Mouse (Mus musculus): ENCODE data around the gene Rbbp4. TPM values are rescaled to one million over a fixed set of nuclear protein-coding genes. Genes with fewer than 3 reads are reported as not detected.

The Rbbp4 gene
- total RNA-seq, 2 experiments from 2014 or later, result 124 to 134 TPM

- no peak for DNase-seq (ENCODE audit: low spot score in 2 of 2)
These were observed 39.1 kb downstream of the Rbbp4 start for GRCm38 (mm10) chr4:129296066-129296465.

- no peak for DNase-seq (ENCODE audit: low spot score in 2 of 2)
These were observed 40.0 kb downstream of the Rbbp4 start for GRCm38 (mm10) chr4:129295188-129295587.

- DNase-seq (ENCODE audit: low spot score in 2 of 2), result no peak
These were observed 41.5 kb downstream of the Rbbp4 start for GRCm38 (mm10) chr4:129293702-129294101.

GRCm38 (mm10) chr4:129292831-129293230 is 42.3 kb downstream of the Rbbp4 start:
- DNase-seq (ENCODE audit: low spot score in 2 of 2), result no peak

DNA sequence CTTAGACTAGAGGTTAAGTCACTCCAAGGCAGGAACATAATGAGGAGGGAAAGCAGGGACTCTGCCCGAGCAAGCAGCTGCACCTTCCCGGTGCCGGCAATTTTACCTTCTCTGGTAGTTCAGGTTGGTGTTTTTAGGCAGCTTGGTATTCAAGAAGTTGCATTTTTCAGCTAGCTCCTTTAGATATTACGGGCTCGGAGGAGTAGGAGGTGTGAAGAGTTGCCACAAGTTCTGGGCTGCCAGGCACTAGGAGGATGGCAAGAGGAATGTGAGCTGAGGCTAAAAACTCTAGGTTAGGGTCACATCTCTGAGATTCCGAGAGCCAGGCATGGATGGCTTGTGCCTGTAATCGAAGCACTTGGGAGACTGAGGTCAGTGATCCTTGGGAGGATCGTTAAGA is 45.5 kb downstream of the Rbbp4 start:
- DNase-seq (ENCODE audit: low spot score in 2 of 2), result no peak

GRCm38 (mm10) chr4:129288067-129288466 is 47.1 kb downstream of the Rbbp4 start:
- DNase-seq (ENCODE audit: low spot score in 2 of 2), result no peak

DNA sequence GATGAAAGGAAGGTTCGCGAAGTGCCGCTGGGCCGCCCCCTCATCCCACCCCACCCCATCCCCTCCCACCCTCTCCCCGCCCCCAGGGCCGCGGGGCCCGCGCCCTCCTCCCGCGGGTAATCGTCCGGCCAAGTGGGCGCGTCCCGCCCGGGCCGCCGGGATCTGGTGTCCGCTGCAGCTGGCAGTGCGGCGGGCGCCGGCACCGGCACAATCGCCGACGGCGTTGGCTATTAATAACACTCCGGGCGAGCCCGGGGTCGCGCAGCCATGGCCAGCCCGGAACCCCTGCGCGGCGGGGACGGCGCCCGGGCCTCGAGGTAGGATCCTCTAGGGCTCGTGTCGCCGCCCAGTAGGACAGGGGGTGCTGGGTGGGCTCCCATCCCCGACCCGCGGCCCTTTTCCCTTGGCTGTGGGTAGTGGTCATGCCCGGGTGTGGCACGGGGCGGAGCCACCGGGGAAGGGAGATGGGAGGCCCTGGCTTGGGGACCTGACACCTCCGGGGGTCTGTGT is 47.6 kb downstream of the Rbbp4 start, which contains the start of gene Sync:
Gene Sync, plus strand, starts transcription at position 146 of the 510 bp plus-strand sequence.
- DNase-seq (ENCODE audit: low spot score in 2 of 2), result no peak

DNA sequence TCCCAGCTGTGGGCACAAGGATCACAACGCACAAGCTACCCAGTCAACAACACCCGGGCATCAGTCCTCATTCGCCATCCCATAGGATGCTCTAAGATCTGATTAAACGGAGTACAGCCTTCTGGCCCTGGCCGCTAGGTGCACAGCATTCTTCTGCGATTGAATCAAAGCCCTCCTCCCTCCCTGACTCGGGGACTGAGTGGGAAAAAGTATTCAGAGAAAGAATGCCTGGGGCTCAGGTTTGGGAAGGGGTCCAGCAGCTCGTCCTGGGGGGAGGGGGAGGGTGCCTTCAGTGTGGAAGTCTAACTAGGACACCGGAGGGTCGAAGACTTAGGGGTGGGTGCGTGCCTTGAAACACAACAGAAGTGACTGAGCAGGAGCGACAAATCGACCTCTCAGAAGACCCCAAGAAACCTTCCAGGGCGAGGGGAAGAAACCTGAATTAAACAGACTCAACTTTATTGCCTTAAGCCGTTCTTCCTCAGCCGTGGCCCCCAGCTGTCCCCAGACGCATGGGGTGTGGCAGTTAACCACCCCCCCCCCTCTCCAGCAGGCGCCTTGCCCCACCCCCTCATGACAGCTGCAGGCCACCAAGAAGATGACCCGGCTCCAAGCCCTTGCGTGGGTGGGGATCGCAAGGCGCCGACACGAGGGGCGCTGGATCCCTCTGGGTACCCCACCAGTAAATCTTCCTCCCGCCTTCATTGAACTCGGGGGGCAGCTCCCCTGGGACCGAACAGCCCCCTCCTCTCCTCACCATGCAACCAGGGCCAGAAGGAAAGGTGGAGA is 48.3 kb downstream of the Rbbp4 start:
- DNase-seq (ENCODE audit: low spot score in 2 of 2), result no peak

DNA sequence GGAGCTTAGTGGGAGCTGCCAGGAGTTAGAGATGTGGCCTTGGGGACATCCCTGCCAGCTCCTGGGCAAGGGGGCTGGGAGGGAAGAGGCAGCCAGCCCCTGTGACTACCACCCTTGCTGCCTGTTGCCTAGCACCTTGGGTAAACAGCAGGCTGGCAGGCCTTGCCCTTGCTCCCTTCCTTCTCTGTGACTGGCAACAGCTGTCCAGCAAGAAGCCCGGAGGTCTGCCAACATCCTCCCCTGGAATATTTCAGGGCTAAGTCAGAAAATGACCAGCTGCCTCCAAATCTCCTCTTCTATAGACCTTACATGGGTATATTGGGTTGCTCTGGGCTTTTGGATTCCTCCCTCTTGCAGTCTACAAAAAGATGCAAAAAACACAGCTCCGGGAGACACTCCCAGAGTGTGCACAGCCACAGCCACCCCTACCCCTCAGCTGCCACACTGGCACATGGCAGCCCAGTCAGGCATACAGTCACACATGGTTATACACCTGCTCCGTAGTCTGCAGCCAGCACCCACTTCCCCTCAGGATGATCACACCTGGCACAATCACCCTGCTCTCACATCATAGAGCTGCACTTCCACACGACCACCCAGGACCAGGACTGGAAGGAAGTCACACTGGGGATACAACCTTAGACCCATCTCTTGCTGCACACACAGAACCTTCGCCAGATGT is 49.0 kb downstream of the Rbbp4 start:
- DNase-seq (ENCODE audit: low spot score in 2 of 2), result no peak

DNA sequence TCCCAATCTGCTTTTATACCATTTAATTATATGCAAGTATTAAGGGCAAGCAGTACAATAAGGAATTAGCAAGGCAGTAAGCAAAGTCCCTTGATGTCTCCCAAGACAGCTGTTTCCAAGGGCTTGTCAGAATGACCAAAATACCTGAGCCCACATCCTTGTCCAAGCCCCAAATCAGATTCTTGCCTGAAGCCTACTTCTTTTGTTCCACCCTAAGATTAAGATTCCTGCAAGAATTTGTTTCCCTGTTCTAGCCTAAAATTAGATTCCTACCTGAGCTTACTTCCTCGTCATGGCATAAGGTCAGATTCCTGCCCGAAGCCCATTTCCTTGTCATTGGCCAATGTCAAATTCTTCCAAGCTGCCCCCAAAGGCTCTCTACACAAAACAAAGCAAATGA is 50.5 kb downstream of the Rbbp4 start:
- DNase-seq (ENCODE audit: low spot score in 2 of 2), result no peak

DNA sequence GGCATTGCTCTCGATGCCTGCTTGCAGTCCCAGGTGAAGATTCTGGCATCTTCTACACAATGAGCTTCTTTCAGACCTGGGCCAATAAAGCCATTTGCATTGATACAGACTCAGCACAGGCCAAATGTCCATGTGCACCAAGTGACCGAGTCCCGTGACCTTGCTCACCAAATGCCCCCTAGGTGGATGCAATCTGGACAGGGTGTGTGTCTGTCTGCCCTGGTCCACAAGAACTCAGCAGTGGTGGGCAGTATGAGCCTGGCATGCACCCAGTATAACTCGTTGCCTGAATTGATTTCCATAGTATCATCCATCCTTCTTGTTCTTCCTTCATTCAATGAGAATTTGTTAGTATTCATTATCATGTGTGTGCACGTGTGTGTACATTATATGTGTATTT is 51.9 kb downstream of the Rbbp4 start:
- DNase-seq (ENCODE audit: low spot score in 2 of 2), result no peak

DNA sequence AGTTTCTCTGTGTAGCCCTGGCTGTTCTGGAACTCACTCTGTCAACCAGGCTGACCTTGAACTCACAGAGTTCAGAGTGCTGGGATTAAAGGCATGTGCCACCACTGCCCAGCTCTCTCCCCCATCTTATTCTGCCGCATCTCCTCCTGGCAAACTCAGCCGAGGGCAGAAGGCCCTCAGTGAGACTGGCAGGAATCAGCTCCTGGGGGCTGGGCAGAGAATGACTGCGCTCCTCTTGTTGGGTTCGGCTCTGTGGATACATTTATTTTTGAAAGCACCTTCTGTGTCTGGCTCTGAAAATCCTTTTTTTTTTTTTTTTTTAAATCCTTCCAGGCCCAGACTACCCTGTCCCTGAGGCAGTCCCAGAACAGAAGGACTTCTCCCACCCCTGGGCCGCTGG is 52.4 kb downstream of the Rbbp4 start:
- DNase-seq (ENCODE audit: low spot score in 2 of 2), result no peak

DNA sequence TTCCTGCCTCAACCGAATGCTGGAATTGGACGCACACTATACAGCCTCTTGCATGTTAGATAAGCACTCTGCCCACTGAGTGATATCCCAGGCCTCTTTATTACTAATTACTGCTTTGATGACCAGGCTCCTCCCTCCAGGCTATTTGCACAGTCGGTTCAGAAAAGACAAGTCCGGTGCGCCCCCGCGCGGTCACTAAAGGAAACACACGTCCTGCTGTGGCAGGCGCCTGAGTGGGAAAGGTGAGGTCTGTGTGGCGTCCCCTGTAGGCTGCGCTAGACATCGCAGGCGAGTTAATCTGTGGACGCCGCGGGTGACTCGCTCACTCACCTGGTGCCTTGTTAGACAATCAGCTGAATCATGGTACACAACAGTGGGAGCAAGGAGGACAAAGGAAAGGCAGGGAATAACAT is 58.7 kb downstream of the Rbbp4 start:
- DNase-seq (ENCODE audit: low spot score in 2 of 2), result peak; percentile 89 to 97

DNA sequence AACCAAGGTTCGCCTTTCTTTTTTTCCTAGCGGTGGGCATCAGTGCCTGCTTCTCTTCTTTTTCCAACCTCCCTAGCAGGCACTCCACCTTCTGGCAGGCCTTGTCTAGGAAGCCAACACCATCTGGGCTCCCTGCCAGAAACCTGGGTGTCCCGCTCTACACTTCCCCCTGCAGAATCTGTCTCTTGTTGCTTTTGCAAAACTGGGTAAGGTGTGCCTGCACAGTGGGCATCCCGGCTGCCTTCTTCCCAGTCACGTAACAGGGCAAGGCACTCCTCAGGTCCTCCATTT is 62.5 kb downstream of the Rbbp4 start:
- DNase-seq (ENCODE audit: low spot score in 2 of 2), result peak in 1 of 2 experiments; percentile 40

- no peak for DNase-seq (ENCODE audit: low spot score in 2 of 2)
These were observed 63.0 kb downstream of the Rbbp4 start for GRCm38 (mm10) chr4:129271991-129272755.

DNA sequence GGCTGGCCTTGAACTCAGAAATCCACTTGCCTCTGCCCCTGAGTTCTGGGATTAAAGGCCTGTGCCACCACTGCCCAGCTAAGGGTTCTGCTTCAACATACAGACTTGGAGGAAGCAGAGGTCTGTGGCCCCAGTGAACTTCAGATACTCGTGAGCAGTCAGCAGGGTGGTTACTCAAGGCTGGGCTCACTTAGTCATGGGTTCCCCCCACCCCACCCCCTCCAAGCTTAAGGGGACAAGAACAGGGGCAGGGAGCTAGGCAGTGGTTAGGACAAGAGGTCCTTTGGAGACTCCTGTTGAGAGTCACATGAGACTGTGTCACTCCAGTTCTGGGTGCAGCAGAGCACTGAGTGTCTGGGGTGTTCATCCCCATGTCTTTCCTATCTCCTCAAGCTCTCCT is 66.5 kb downstream of the Rbbp4 start:
- DNase-seq (ENCODE audit: low spot score in 2 of 2), result no peak

DNA sequence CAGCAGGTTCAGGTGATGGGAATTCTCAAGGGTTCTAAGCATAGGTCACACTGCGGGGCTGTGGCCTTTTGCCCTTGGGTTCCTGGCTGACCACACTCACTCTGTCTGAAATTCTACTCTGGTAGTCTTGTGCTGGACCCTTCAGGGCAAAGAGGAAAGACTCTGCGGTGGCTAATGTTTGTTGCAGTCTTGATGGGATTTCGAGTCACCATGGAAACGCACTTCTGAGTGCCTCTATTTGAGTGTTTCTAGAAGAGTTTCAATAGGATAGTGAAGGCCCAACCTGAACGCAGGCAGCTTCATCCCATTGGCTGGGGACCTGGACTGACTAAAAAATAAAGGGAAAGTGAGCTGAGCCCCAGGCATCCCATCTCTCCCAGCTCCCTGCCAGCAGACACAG is 68.3 kb downstream of the Rbbp4 start:
- DNase-seq (ENCODE audit: low spot score in 2 of 2), result no peak

GRCm38 (mm10) chr4:129266191-129266590 is 69.0 kb downstream of the Rbbp4 start:
- DNase-seq (ENCODE audit: low spot score in 2 of 2), result no peak

DNA sequence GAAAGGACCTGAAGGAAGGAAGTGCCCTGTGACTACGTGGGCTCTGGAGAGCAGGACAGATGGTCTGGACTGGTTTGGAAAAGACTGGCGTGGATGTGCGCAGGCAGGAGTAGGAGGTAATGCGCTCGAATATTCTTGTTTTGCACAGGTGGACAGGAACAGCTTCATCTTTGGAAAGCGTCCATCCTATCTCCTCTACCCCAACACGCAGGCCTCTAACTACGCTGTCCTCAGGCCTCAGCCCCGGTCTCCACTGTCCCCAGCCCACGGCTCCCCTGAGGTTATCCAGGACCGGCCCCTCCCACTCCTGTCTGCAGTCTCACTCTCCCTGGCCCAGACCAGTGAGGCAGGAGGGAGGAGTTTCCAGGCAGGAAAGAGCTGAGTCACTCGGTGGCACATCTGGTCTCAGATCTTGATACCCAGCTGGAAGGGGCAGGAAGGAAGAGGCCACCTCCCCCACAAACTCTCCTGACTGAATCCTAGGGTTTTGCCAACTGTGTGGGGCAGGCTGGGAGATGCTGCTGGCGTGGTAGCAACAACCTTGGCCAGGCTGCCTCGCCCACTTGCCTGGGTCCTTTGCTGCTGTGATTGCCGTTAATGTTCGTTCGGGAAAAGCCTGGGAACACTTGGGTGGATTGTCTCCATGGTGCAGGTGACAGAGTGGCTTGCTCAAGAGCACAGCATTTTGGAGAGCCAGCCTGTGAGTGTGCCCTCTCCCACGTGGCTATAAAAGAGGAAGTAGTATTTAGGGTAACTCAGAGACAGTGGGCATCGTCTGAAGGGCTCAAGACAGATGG is 71.7 kb downstream of the Rbbp4 start:
- DNase-seq (ENCODE audit: low spot score in 2 of 2), result peak in 1 of 2 experiments; percentile 25

- no peak for DNase-seq (ENCODE audit: low spot score in 2 of 2)
These were observed 74.0 kb downstream of the Rbbp4 start, which contains the start of gene C77080 for GRCm38 (mm10) chr4:129261196-129261595. C77080 (minus strand) TSS chr4:129261404.

DNA sequence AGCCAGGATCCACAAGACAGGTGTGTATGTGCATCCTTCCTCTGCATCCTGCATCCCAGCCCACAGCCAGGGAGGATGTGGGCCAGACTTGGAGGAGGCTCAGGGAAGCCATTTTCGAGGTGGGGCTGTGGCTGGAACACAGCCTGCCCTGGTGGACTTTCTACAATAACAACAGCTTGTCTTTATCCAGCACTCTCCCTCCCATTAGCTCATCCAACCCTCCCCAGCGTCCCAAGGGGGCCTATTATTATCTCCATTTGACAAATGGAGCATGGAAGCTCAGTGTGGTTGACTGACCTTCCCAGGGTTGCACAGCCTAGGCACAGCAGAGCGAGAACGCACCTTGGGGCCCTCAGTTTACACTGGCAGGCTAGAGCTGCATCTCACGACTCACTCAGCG is 74.5 kb downstream of the Rbbp4 start:
- no peak for DNase-seq (ENCODE audit: low spot score in 2 of 2)

Data from layer of hippocampus, adult 18-20 months (tissue).